Mouse (Mus musculus) liver, embryonic 15.5 days (tissue): ENCODE data around the gene Gm28048. TPM values are rescaled to one million over a fixed set of nuclear protein-coding genes. Genes with fewer than 3 reads are reported as not detected.
A peak's percentile ranks its signal among the peaks of the same experiment; 100 is the strongest.

ENCODE experiments used
- ATAC-seq: fragments of 200-750 bp; cut with Nextera tagmentation; 2 replicates; pipeline ENCODE4 v1.8.0; 2017; ENCODE audit warnings: moderate number of reproducible peaks, mild to moderate bottlenecking, moderate library complexity; ENCODE audit not compliant: insufficient read depth
- H3K27ac ChIP-seq: fragments of 300-500 bp; sonication (generic); replicated peaks from 2 replicates; pipeline ENCODE4 v1.5.1; 2015; ENCODE audit warnings: mild to moderate bottlenecking, inconsistent platforms
- H3K27me3 ChIP-seq: fragments of 300-500 bp; sonication (generic); 2 replicates; pipeline ENCODE4 v1.6.1; 2015; ENCODE audit warnings: mild to moderate bottlenecking, inconsistent platforms
- H3K36me3 ChIP-seq: fragments of 300-500 bp; sonication (generic); replicated peaks from 2 replicates; pipeline ENCODE4 v1.6.1; 2015; ENCODE audit warnings: moderate library complexity, mild to moderate bottlenecking, inconsistent platforms
- H3K4me1 ChIP-seq: fragments of 300-500 bp; sonication (generic); replicated peaks from 2 replicates; pipeline ENCODE4 v1.6.1; 2015; ENCODE audit warnings: inconsistent platforms
- H3K4me2 ChIP-seq: fragments of 300-500 bp; sonication (generic); 2 replicates; pipeline ENCODE4 v1.6.1; 2015; ENCODE audit warnings: moderate library complexity, mild to moderate bottlenecking, inconsistent platforms
- H3K4me3 ChIP-seq: fragments of 300-500 bp; sonication (generic); replicated peaks from 2 replicates; pipeline ENCODE4 v1.5.1; 2015; ENCODE audit warnings: mild to moderate bottlenecking, inconsistent platforms
- H3K9ac ChIP-seq: fragments of 300-500 bp; sonication (generic); 2 replicates; pipeline ENCODE4 v1.6.1; 2015; ENCODE audit warnings: moderate library complexity, mild to moderate bottlenecking, inconsistent platforms
- H3K9me3 ChIP-seq: fragments of 300-500 bp; sonication (generic); replicated peaks from 2 replicates; pipeline ENCODE4 v1.6.1; 2016; ENCODE audit warnings: inconsistent platforms
- WGBS: fragments of 180-500 bp; shearing (Covaris S2); methylation state at CpG from one replicate; pipeline ENCODE4 v1.1.7; 2015; ENCODE audit warnings: mixed read lengths; ENCODE audit not compliant: insufficient replicate concordance; 5-methylcytosine and 5-hydroxymethylcytosine counted together
- polyA plus RNA-seq: library from polyadenylated mRNA; unstranded; fragments of >200 nt; fragmentation: Nextera tagmentation; extraction: Ambion mirVana; gene quantifications from 2 replicates; pipeline ENCODE4 v1.2.1, GENCODE M21; 2015

Gene Gm28048
- polyA plus RNA-seq, 1 experiment from 2014 or later, result 9.2 TPM

- Histone ChIP-seq H3K9me3 (no peaks in the 10 kb centered on the region), H3K9ac (no peak overlapping the region)
- no peak for ATAC-seq
Measured at GRCm38 (mm10) chr11:22885350-22885749, 96.5 kb downstream of the Gm28048 start.

GRCm38 (mm10) chr11:22883676-22884075 is 98.2 kb downstream of the Gm28048 start:
- 55% methylated on average over 2 of the region's 2 CpGs for WGBS
- Histone ChIP-seq H3K27me3 (no peaks in the 10 kb centered on the region; the same call in 1 of the 2 replicates), H3K36me3 (no peaks in the 10 kb centered on the region), H3K4me1 (peaks cover 4% of the 10 kb centered on the region; the same call in 1 of the 2 replicates), H3K9me3 (no peaks in the 10 kb centered on the region), H3K9ac (no peak overlapping the region), H3K4me2 (no peak overlapping the region), H3K4me3 (no peak overlapping the region), H3K27ac (no peak overlapping the region)
- no peak for ATAC-seq

More at GRCm38 (mm10) chr11:22885350-22885749, 96.5 kb downstream of the Gm28048 start:
- H3K4me3 ChIP-seq, result no peak overlapping the region
- no peaks in the 10 kb centered on the region for H3K36me3 ChIP-seq
- H3K27ac ChIP-seq, result no peak overlapping the region
- no peaks in the 10 kb centered on the region for H3K27me3 ChIP-seq
- no peaks in the 10 kb centered on the region; the same call in 1 of the 2 replicates for H3K4me1 ChIP-seq
- H3K4me2 ChIP-seq, result no peak overlapping the region
- 32% methylated on average over 1 of the region's 1 CpGs for whole genome bisulfite sequencing

GRCm38 (mm10) chr11:22882926-22883325 is 99.0 kb downstream of the Gm28048 start:
- peaks cover 4% of the 10 kb centered on the region; the same call in 1 of the 2 replicates for H3K4me1 ChIP-seq
- no peak for ATAC-seq
- no peaks in the 10 kb centered on the region for H3K9me3 ChIP-seq
- no peak overlapping the region for H3K4me2 ChIP-seq
- H3K9ac ChIP-seq, result no peak overlapping the region
- no peaks in the 10 kb centered on the region for H3K36me3 ChIP-seq
- no peak overlapping the region for H3K27ac ChIP-seq
- no peaks in the 10 kb centered on the region; the same call in 1 of the 2 replicates for H3K27me3 ChIP-seq
- no peak overlapping the region for H3K4me3 ChIP-seq

GRCm38 (mm10) chr11:22880383-22881172 is 101.3 kb downstream of the Gm28048 start:
- Histone ChIP-seq H3K4me1 (peaks cover 16% of the 10 kb centered on the region), H3K9me3 (no peaks in the 10 kb centered on the region), H3K27ac (no peak overlapping the region), H3K36me3 (no peaks in the 10 kb centered on the region), H3K27me3 (no peaks in the 10 kb centered on the region; the same call in 1 of the 2 replicates), H3K4me3 (no peak overlapping the region), H3K9ac (no peak overlapping the region), H3K4me2 (no peak overlapping the region)
- ATAC-seq, result no peak
- WGBS, result 47% methylated on average over 3 of the region's 3 CpGs

- Histone ChIP-seq H3K9me3 (no peaks in the 10 kb centered on the region), H3K9ac (no peak overlapping the region), H3K4me2 (no peak overlapping the region), H3K4me3 (no peak overlapping the region), H3K4me1 (peaks cover 16% of the 10 kb centered on the region), H3K27ac (no peak overlapping the region), H3K27me3 (no peaks in the 10 kb centered on the region; the same call in 1 of the 2 replicates), H3K36me3 (no peaks in the 10 kb centered on the region)
- no peak for ATAC-seq
- WGBS, result 69% methylated on average over 4 of the region's 4 CpGs
Measured at GRCm38 (mm10) chr11:22879645-22880044, 102.2 kb downstream of the Gm28048 start.

GRCm38 (mm10) chr11:22876680-22877330 is 105.1 kb downstream of the Gm28048 start:
- peak overlapping the region; percentile 14; the same call in 1 of the 2 replicates for H3K27ac ChIP-seq
- 20% methylated on average over 3 of the region's 3 CpGs for WGBS
- ATAC-seq, result peak; percentile 83

GRCm38 (mm10) chr11:22875279-22875678 is 106.6 kb downstream of the Gm28048 start:
- WGBS, result 76% methylated on average over 4 of the region's 4 CpGs
- Histone ChIP-seq H3K4me1 (peaks cover 33% of the 10 kb centered on the region), H3K27me3 (no peaks in the 10 kb centered on the region; the same call in 1 of the 2 replicates), H3K9ac (no peak overlapping the region), H3K36me3 (no peaks in the 10 kb centered on the region), H3K27ac (no peak overlapping the region), H3K4me2 (no peak overlapping the region), H3K4me3 (no peak overlapping the region), H3K9me3 (no peaks in the 10 kb centered on the region)
- no peak for ATAC-seq

More at GRCm38 (mm10) chr11:22876680-22877330, 105.1 kb downstream of the Gm28048 start:
- Histone ChIP-seq H3K4me1 (peaks cover 25% of the 10 kb centered on the region), H3K36me3 (no peaks in the 10 kb centered on the region), H3K9ac (no peak overlapping the region), H3K27me3 (no peaks in the 10 kb centered on the region; the same call in 1 of the 2 replicates), H3K9me3 (no peaks in the 10 kb centered on the region), H3K4me3 (no peak overlapping the region), H3K4me2 (0 out of 2 replicates have a peak overlapping the region, but pooled peaks have one; percentile 8)

GRCm38 (mm10) chr11:22874747-22875146 is 107.1 kb downstream of the Gm28048 start:
- 70% methylated on average over 6 of the region's 6 CpGs for WGBS
- Histone ChIP-seq H3K9ac (no peak overlapping the region), H3K4me1 (peaks cover 33% of the 10 kb centered on the region), H3K4me3 (no peak overlapping the region), H3K36me3 (no peaks in the 10 kb centered on the region), H3K27ac (no peak overlapping the region), H3K4me2 (no peak overlapping the region), H3K9me3 (no peaks in the 10 kb centered on the region), H3K27me3 (no peaks in the 10 kb centered on the region; the same call in 1 of the 2 replicates)
- no peak for ATAC-seq

GRCm38 (mm10) chr11:22873383-22873782 is 108.5 kb downstream of the Gm28048 start:
- Histone ChIP-seq H3K4me3 (no peak overlapping the region), H3K4me2 (no peak overlapping the region), H3K27ac (no peak overlapping the region), H3K9ac (no peak overlapping the region), H3K36me3 (no peaks in the 10 kb centered on the region), H3K9me3 (no peaks in the 10 kb centered on the region), H3K27me3 (no peaks in the 10 kb centered on the region), H3K4me1 (peaks cover 30% of the 10 kb centered on the region)
- WGBS, result 55% methylated on average over 4 of the region's 4 CpGs
- no peak for ATAC-seq

GRCm38 (mm10) chr11:22872307-22872680 is 109.6 kb downstream of the Gm28048 start:
- WGBS, result 15% methylated on average over 4 of the region's 4 CpGs
- Histone ChIP-seq H3K27me3 (no peaks in the 10 kb centered on the region), H3K9me3 (no peaks in the 10 kb centered on the region), H3K4me1 (peaks cover 27% of the 10 kb centered on the region), H3K27ac (peak overlapping the region; percentile 56), H3K9ac (no peak overlapping the region), H3K4me2 (peak overlapping the region; percentile 58), H3K36me3 (no peaks in the 10 kb centered on the region), H3K4me3 (peak overlapping the region; percentile 36)
- ATAC-seq, result no peak

- H3K27me3 ChIP-seq, result no peaks in the 10 kb centered on the region
- 11% methylated on average over 7 of the region's 7 CpGs for WGBS
- no peaks in the 10 kb centered on the region for H3K36me3 ChIP-seq
- H3K4me2 ChIP-seq, result peak overlapping the region; percentile 58
- no peaks in the 10 kb centered on the region for H3K9me3 ChIP-seq
- H3K4me3 ChIP-seq, result peak overlapping the region; percentile 36
- H3K27ac ChIP-seq, result peak overlapping the region; percentile 56
- H3K4me1 ChIP-seq, result peaks cover 22% of the 10 kb centered on the region
- ATAC-seq, result no peak
- no peak overlapping the region for H3K9ac ChIP-seq
Measured at GRCm38 (mm10) chr11:22871628-22872306, 110.1 kb downstream of the Gm28048 start.
